Mouse (Mus musculus): Measurements from ENCODE around the gene Lcn8. TPM values are rescaled to one million over a fixed set of nuclear protein-coding genes. Genes with fewer than 3 reads are reported as not detected.

Lcn8 gene
- polyA plus RNA-seq (2015; fragmentation: Nextera tagmentation; extraction: Ambion mirVana) = not detected in 2 replicates

GRCm38 (mm10) chr2:25652902-25653301 lies at the start of gene Lcn8:
Lcn8 (plus strand) TSS chr2:25653120.
- ATAC-seq (ENCODE audit: insufficient number of reproducible peaks, insufficient read depth, low FRiP score, low TSS enrichment, low read depth) = no peak
- no peaks in the 10 kb centered on the region for H3K9me3 ChIP-seq
- 80% methylated on average over 2 of the region's 2 CpGs for WGBS
- no peaks in the 10 kb centered on the region for H3K27me3 ChIP-seq
- H3K4me2 ChIP-seq = no peak within 1 kb of the TSS
- H3K36me3 ChIP-seq = no peaks in the 10 kb centered on the region
- H3K4me3 ChIP-seq = no peak within 1 kb of the TSS
- no peak within 1 kb of the TSS for H3K9ac ChIP-seq
- no peak within 1 kb of the TSS for H3K27ac ChIP-seq
- no peaks in the 10 kb centered on the region for H3K4me1 ChIP-seq

GRCm38 (mm10) chr2:25607761-25608622 lies 44.9 kb upstream of the Lcn8 start, which contains the start of gene Rabl6:
Rabl6 (minus strand) TSS chr2:25608521.
- ATAC-seq (ENCODE audit: insufficient number of reproducible peaks, insufficient read depth, low FRiP score, low TSS enrichment, low read depth) = peak; percentile 89
- WGBS = under 1% methylated on average over 80 of the region's 80 CpGs

GRCm38 (mm10) chr2:25608671-25609070 lies 44.2 kb upstream of the Lcn8 start:
- H3K9me3 ChIP-seq = no peaks in the 10 kb centered on the region
- ATAC-seq (ENCODE audit: insufficient number of reproducible peaks, insufficient read depth, low FRiP score, low TSS enrichment, low read depth) = no peak
- H3K9ac ChIP-seq = peak overlapping the region; percentile 98
- 67% methylated on average over 10 of the region's 10 CpGs for WGBS
- H3K27me3 ChIP-seq = peaks cover 6% of the 10 kb centered on the region; the same call in 1 of the 2 replicates
- peaks cover 16% of the 10 kb centered on the region for H3K4me1 ChIP-seq
- 0 out of 2 replicates have a peak, but pooled peaks cover 2% of the 10 kb centered on the region for H3K36me3 ChIP-seq
- peak overlapping the region; percentile 100 for H3K4me3 ChIP-seq
- H3K4me2 ChIP-seq = peak overlapping the region; percentile 69
- peak overlapping the region; percentile 95 for H3K27ac ChIP-seq

More at GRCm38 (mm10) chr2:25607761-25608622, 44.9 kb upstream of the Lcn8 start, which contains the start of gene Rabl6:
- Histone ChIP-seq H3K4me3 (peak within 1 kb of the TSS; percentile 100), H3K27me3 (no peaks in the 10 kb centered on the region), H3K9ac (peak within 1 kb of the TSS; percentile 98), H3K4me2 (peak within 1 kb of the TSS; percentile 69), H3K4me1 (peaks cover 16% of the 10 kb centered on the region), H3K27ac (peak within 1 kb of the TSS; percentile 95), H3K9me3 (no peaks in the 10 kb centered on the region), H3K36me3 (peaks cover 7% of the 10 kb centered on the region)

- 18% methylated on average over 22 of the region's 22 CpGs for WGBS
- H3K4me2 ChIP-seq = peak overlapping the region; percentile 42
- peaks cover 18% of the 10 kb centered on the region for H3K4me1 ChIP-seq
- ATAC-seq (ENCODE audit: insufficient number of reproducible peaks, insufficient read depth, low FRiP score, low TSS enrichment, low read depth) = no peak
- H3K27me3 ChIP-seq = peaks cover 53% of the 10 kb centered on the region
- H3K9ac ChIP-seq = peak overlapping the region; percentile 49; the same call in 1 of the 2 replicates
- H3K4me3 ChIP-seq = peak overlapping the region; percentile 23
- H3K36me3 ChIP-seq = no peaks in the 10 kb centered on the region
- no peak overlapping the region for H3K27ac ChIP-seq
- H3K9me3 ChIP-seq = no peaks in the 10 kb centered on the region
Observed at GRCm38 (mm10) chr2:25616398-25616797, 36.5 kb upstream of the Lcn8 start.

GRCm38 (mm10) chr2:25617578-25617977 lies 35.3 kb upstream of the Lcn8 start, which contains the start of gene Ccdc183:
Ccdc183 (minus strand) TSS chr2:25617678.
- H3K9me3 ChIP-seq = no peaks in the 10 kb centered on the region
- 78% methylated on average over 3 of the region's 3 CpGs for WGBS
- H3K36me3 ChIP-seq = no peaks in the 10 kb centered on the region
- no peak for ATAC-seq (ENCODE audit: insufficient number of reproducible peaks, insufficient read depth, low FRiP score, low TSS enrichment, low read depth)
- peaks cover 53% of the 10 kb centered on the region for H3K27me3 ChIP-seq
- H3K4me3 ChIP-seq = peak within 1 kb of the TSS; percentile 23; the same call in 1 of the 2 replicates
- peak within 1 kb of the TSS; percentile 49; the same call in 1 of the 2 replicates for H3K9ac ChIP-seq
- H3K4me2 ChIP-seq = peak within 1 kb of the TSS; percentile 42; the same call in 1 of the 2 replicates
- no peak within 1 kb of the TSS for H3K27ac ChIP-seq
- peaks cover 19% of the 10 kb centered on the region for H3K4me1 ChIP-seq

GRCm38 (mm10) chr2:25620386-25620785 lies 32.5 kb upstream of the Lcn8 start:
- Histone ChIP-seq H3K36me3 (no peaks in the 10 kb centered on the region), H3K27me3 (peaks cover 31% of the 10 kb centered on the region), H3K4me2 (peak overlapping the region; percentile 86; the same call in 1 of the 2 replicates), H3K9ac (peak overlapping the region; percentile 68), H3K9me3 (no peaks in the 10 kb centered on the region), H3K27ac (0 out of 2 replicates have a peak overlapping the region, but pooled peaks have one; percentile 72), H3K4me1 (peaks cover 19% of the 10 kb centered on the region), H3K4me3 (no peak overlapping the region)
- no peak for ATAC-seq (ENCODE audit: insufficient number of reproducible peaks, insufficient read depth, low FRiP score, low TSS enrichment, low read depth)
- WGBS = 70% methylated on average over 6 of the region's 6 CpGs

- Histone ChIP-seq H3K9ac (peak overlapping the region; percentile 68; the same call in 1 of the 2 replicates), H3K4me3 (peak overlapping the region; percentile 55), H3K36me3 (no peaks in the 10 kb centered on the region), H3K4me2 (peak overlapping the region; percentile 86), H3K27ac (peak overlapping the region; percentile 72; the same call in 1 of the 2 replicates), H3K27me3 (peaks cover 26% of the 10 kb centered on the region), H3K9me3 (no peaks in the 10 kb centered on the region), H3K4me1 (peaks cover 18% of the 10 kb centered on the region)
- ATAC-seq (ENCODE audit: insufficient number of reproducible peaks, insufficient read depth, low FRiP score, low TSS enrichment, low read depth) = no peak
- 86% methylated on average over 4 of the region's 4 CpGs for WGBS
Observed at GRCm38 (mm10) chr2:25620852-25621228, 32.1 kb upstream of the Lcn8 start.

- no peaks in the 10 kb centered on the region for H3K36me3 ChIP-seq
- H3K27ac ChIP-seq = peak within 1 kb of the TSS; percentile 72
Observed at GRCm38 (mm10) chr2:25621229-25622200, 31.4 kb upstream of the Lcn8 start, which contains the start of gene Tmem141. Tmem141 (minus strand) TSS chr2:25622005.

GRCm38 (mm10) chr2:25625986-25626385 lies 26.9 kb upstream of the Lcn8 start:
- Histone ChIP-seq H3K36me3 (no peaks in the 10 kb centered on the region), H3K27me3 (no peaks in the 10 kb centered on the region), H3K4me3 (no peak overlapping the region), H3K27ac (no peak overlapping the region), H3K9ac (no peak overlapping the region), H3K4me2 (no peak overlapping the region), H3K4me1 (peaks cover 5% of the 10 kb centered on the region), H3K9me3 (no peaks in the 10 kb centered on the region)
- 69% methylated on average over 5 of the region's 5 CpGs for WGBS
- ATAC-seq (ENCODE audit: insufficient number of reproducible peaks, insufficient read depth, low FRiP score, low TSS enrichment, low read depth) = no peak

More at GRCm38 (mm10) chr2:25621229-25622200, 31.4 kb upstream of the Lcn8 start, which contains the start of gene Tmem141:
- peak within 1 kb of the TSS; percentile 86 for H3K4me2 ChIP-seq
- ATAC-seq (ENCODE audit: insufficient number of reproducible peaks, insufficient read depth, low FRiP score, low TSS enrichment, low read depth) = peak; percentile 73
- WGBS = 5% methylated on average over 34 of the region's 34 CpGs
- H3K4me1 ChIP-seq = peaks cover 13% of the 10 kb centered on the region
- H3K9ac ChIP-seq = peak within 1 kb of the TSS; percentile 68
- peak within 1 kb of the TSS; percentile 55 for H3K4me3 ChIP-seq
- peaks cover 19% of the 10 kb centered on the region for H3K27me3 ChIP-seq
- H3K9me3 ChIP-seq = no peaks in the 10 kb centered on the region

- ATAC-seq (ENCODE audit: insufficient number of reproducible peaks, insufficient read depth, low FRiP score, low TSS enrichment, low read depth) = no peak
- no peaks in the 10 kb centered on the region for H3K9me3 ChIP-seq
- no peak within 1 kb of the TSS for H3K27ac ChIP-seq
- no peak within 1 kb of the TSS for H3K4me2 ChIP-seq
- H3K36me3 ChIP-seq = no peaks in the 10 kb centered on the region
- H3K4me1 ChIP-seq = no peaks in the 10 kb centered on the region
- H3K9ac ChIP-seq = no peak within 1 kb of the TSS
- H3K4me3 ChIP-seq = no peak within 1 kb of the TSS
- no peaks in the 10 kb centered on the region for H3K27me3 ChIP-seq
- 69% methylated on average over 6 of the region's 6 CpGs for WGBS
Observed at GRCm38 (mm10) chr2:25627811-25628210, 25.1 kb upstream of the Lcn8 start, which contains the start of gene Fcna. Fcna (minus strand) TSS chr2:25628030.

GRCm38 (mm10) chr2:25628738-25629137 lies 24.2 kb upstream of the Lcn8 start:
- Histone ChIP-seq H3K36me3 (no peaks in the 10 kb centered on the region), H3K9ac (no peak overlapping the region), H3K4me1 (no peaks in the 10 kb centered on the region), H3K27me3 (no peaks in the 10 kb centered on the region), H3K4me2 (no peak overlapping the region), H3K4me3 (no peak overlapping the region), H3K27ac (no peak overlapping the region), H3K9me3 (no peaks in the 10 kb centered on the region)
- 42% methylated on average over 4 of the region's 4 CpGs for WGBS
- ATAC-seq (ENCODE audit: insufficient number of reproducible peaks, insufficient read depth, low FRiP score, low TSS enrichment, low read depth) = no peak

Data from embryonic facial prominence, embryonic 13.5 days (tissue).